Mouse (Mus musculus): Measurements from ENCODE around the gene Lyg2. TPM values are rescaled to one million over a fixed set of nuclear protein-coding genes. Genes with fewer than 3 reads are reported as not detected.

The Lyg2 gene
- polyA plus RNA-seq, 1 experiment = not detected

GRCm38 (mm10) chr1:37917666-37918065, 1.4 kb upstream of the Lyg2 start:
- Histone ChIP-seq H3K4me3 (no peak overlapping the region), H3ac (ENCODE audit: control insufficient read depth, insufficient read length) (no peak overlapping the region), H3K27me3 (ENCODE audit: control insufficient read depth, insufficient read depth, insufficient read length) (peaks cover 6% of the 10 kb centered on the region), H3K36me3 (ENCODE audit: control insufficient read depth, insufficient read depth) (no peaks in the 10 kb centered on the region), H3K4me2 (ENCODE audit: low read depth) (no peak overlapping the region), H3K79me2 (ENCODE audit: control insufficient read depth, insufficient read depth) (no peaks in the 10 kb centered on the region)
- no peak for TF ChIP-seq USF1 (IDR thresholded peaks at IDR 0.05; ENCODE audit: low read depth)
- no peak for TF ChIP-seq MYOG (IDR thresholded peaks at IDR 0.05; ENCODE audit: control insufficient read depth in 1 of 3, insufficient read depth in 1 of 3, insufficient read length in 2 of 3, low read depth in 2 of 3)
- no peak for TF ChIP-seq MAX (IDR thresholded peaks at IDR 0.05; ENCODE audit: low read depth)
- no peak for TF ChIP-seq TCF3 (IDR thresholded peaks at IDR 0.05; ENCODE audit: insufficient read length, low read depth)
- no peak for TF ChIP-seq REST (IDR thresholded peaks at IDR 0.05; ENCODE audit: insufficient read depth, insufficient read length)
- TF ChIP-seq POLR2AphosphoS2 (IDR thresholded peaks at IDR 0.05; ENCODE audit: insufficient read length, low read depth) = no peak
- no peak for TF ChIP-seq MYOD1 (IDR thresholded peaks at IDR 0.05; ENCODE audit: control insufficient read depth in 1 of 3, insufficient read length in 2 of 3, low read depth in 2 of 3)
- no peak for TF ChIP-seq CEBPB (IDR thresholded peaks at IDR 0.05; ENCODE audit: insufficient read depth, poor library complexity, severe bottlenecking)
- no peak for TF ChIP-seq E2F4 (IDR thresholded peaks at IDR 0.05; ENCODE audit: insufficient read depth)
- TF ChIP-seq POLR2A (IDR thresholded peaks at IDR 0.05; ENCODE audit: insufficient read length, low read depth) = no peak
- no peak for TF ChIP-seq TCF12 (IDR thresholded peaks at IDR 0.05; ENCODE audit: insufficient read depth, poor library complexity, severe bottlenecking)
- TF ChIP-seq SRF (IDR thresholded peaks at IDR 0.05; ENCODE audit: control insufficient read depth, insufficient read length, low read depth) = no peak

GRCm38 (mm10) chr1:37912751-37913150, 3.5 kb downstream of the Lyg2 start:
- Histone ChIP-seq H3K79me2 (ENCODE audit: control insufficient read depth, insufficient read depth) (no peaks in the 10 kb centered on the region), H3ac (ENCODE audit: control insufficient read depth, insufficient read length) (no peak overlapping the region), H3K4me3 (no peak overlapping the region), H3K36me3 (ENCODE audit: control insufficient read depth, insufficient read depth) (no peaks in the 10 kb centered on the region), H3K27me3 (ENCODE audit: control insufficient read depth, insufficient read depth, insufficient read length) (peaks cover 7% of the 10 kb centered on the region), H3K4me2 (ENCODE audit: low read depth) (no peak overlapping the region)
- no peak for TF ChIP-seq CEBPB (IDR thresholded peaks at IDR 0.05; ENCODE audit: insufficient read depth, poor library complexity, severe bottlenecking)
- TF ChIP-seq E2F4 (IDR thresholded peaks at IDR 0.05; ENCODE audit: insufficient read depth) = no peak
- TF ChIP-seq MAX (IDR thresholded peaks at IDR 0.05; ENCODE audit: low read depth) = no peak
- no peak for TF ChIP-seq MYOG (IDR thresholded peaks at IDR 0.05; ENCODE audit: control insufficient read depth in 1 of 3, insufficient read depth in 1 of 3, insufficient read length in 2 of 3, low read depth in 2 of 3)
- no peak for TF ChIP-seq TCF3 (IDR thresholded peaks at IDR 0.05; ENCODE audit: insufficient read length, low read depth)
- no peak for TF ChIP-seq SRF (IDR thresholded peaks at IDR 0.05; ENCODE audit: control insufficient read depth, insufficient read length, low read depth)

GRCm38 (mm10) chr1:37903178-37903577, 13.1 kb downstream of the Lyg2 start:
- Histone ChIP-seq H3K4me2 (ENCODE audit: low read depth) (no peak overlapping the region), H3K27me3 (ENCODE audit: control insufficient read depth, insufficient read depth, insufficient read length) (peaks cover 6% of the 10 kb centered on the region), H3ac (ENCODE audit: control insufficient read depth, insufficient read length) (no peak overlapping the region), H3K79me2 (ENCODE audit: control insufficient read depth, insufficient read depth) (no peaks in the 10 kb centered on the region), H3K36me3 (ENCODE audit: control insufficient read depth, insufficient read depth) (peaks cover 8% of the 10 kb centered on the region), H3K4me3 (no peak overlapping the region)
- TF ChIP-seq USF1 (IDR thresholded peaks at IDR 0.05; ENCODE audit: low read depth) = no peak
- no peak for TF ChIP-seq SRF (IDR thresholded peaks at IDR 0.05; ENCODE audit: control insufficient read depth, insufficient read length, low read depth)

GRCm38 (mm10) chr1:37900288-37900687, 16.0 kb downstream of the Lyg2 start:
- no peaks in the 10 kb centered on the region for H3K79me2 ChIP-seq (ENCODE audit: control insufficient read depth, insufficient read depth)
- H3K27me3 ChIP-seq (ENCODE audit: control insufficient read depth, insufficient read depth, insufficient read length) = no peaks in the 10 kb centered on the region
- no peak overlapping the region for H3ac ChIP-seq (ENCODE audit: control insufficient read depth, insufficient read length)
- TF ChIP-seq POLR2A (IDR thresholded peaks at IDR 0.05; ENCODE audit: insufficient read length, low read depth) = no peak
- TF ChIP-seq E2F4 (IDR thresholded peaks at IDR 0.05; ENCODE audit: insufficient read depth) = no peak
- TF ChIP-seq POLR2AphosphoS2 (IDR thresholded peaks at IDR 0.05; ENCODE audit: insufficient read length, low read depth) = no peak
- TF ChIP-seq TCF3 (IDR thresholded peaks at IDR 0.05; ENCODE audit: insufficient read length, low read depth) = no peak
- no peak for TF ChIP-seq USF1 (IDR thresholded peaks at IDR 0.05; ENCODE audit: low read depth)
- TF ChIP-seq MYOD1 (IDR thresholded peaks at IDR 0.05; ENCODE audit: control insufficient read depth in 1 of 3, insufficient read length in 2 of 3, low read depth in 2 of 3) = no peak
- peaks cover 20% of the 10 kb centered on the region for H3K36me3 ChIP-seq (ENCODE audit: control insufficient read depth, insufficient read depth)
- no peak overlapping the region for H3K4me3 ChIP-seq
- H3K4me2 ChIP-seq (ENCODE audit: low read depth) = no peak overlapping the region

- Histone ChIP-seq H3K79me2 (ENCODE audit: control insufficient read depth, insufficient read depth) (no peaks in the 10 kb centered on the region), H3K36me3 (ENCODE audit: control insufficient read depth, insufficient read depth) (peaks cover 20% of the 10 kb centered on the region), H3ac (ENCODE audit: control insufficient read depth, insufficient read length) (no peak overlapping the region), H3K4me2 (ENCODE audit: low read depth) (no peak overlapping the region), H3K27me3 (ENCODE audit: control insufficient read depth, insufficient read depth, insufficient read length) (no peaks in the 10 kb centered on the region), H3K4me3 (no peak overlapping the region)
- TF ChIP-seq MAX (IDR thresholded peaks at IDR 0.05; ENCODE audit: low read depth) (no peak), MYOD1 (IDR thresholded peaks at IDR 0.05; ENCODE audit: control insufficient read depth in 1 of 3, insufficient read length in 2 of 3, low read depth in 2 of 3) (peak in 2 of 3 experiments; percentile 28 to 51), MYOG (IDR thresholded peaks at IDR 0.05; ENCODE audit: control insufficient read depth in 1 of 3, insufficient read depth in 1 of 3, insufficient read length in 2 of 3, low read depth in 2 of 3) (peak in 1 of 3 experiments; percentile 78), TCF12 (IDR thresholded peaks at IDR 0.05; ENCODE audit: insufficient read depth, poor library complexity, severe bottlenecking) (peak; percentile 61), TCF3 (IDR thresholded peaks at IDR 0.05; ENCODE audit: insufficient read length, low read depth) (no peak), REST (IDR thresholded peaks at IDR 0.05; ENCODE audit: insufficient read depth, insufficient read length) (no peak)
Measured at GRCm38 (mm10) chr1:37899816-37900215, 16.5 kb downstream of the Lyg2 start.

Measured in myocyte (in vitro differentiated cells).